Mouse (Mus musculus) bone marrow, adult 2 months (tissue): ENCODE results near the gene Fmnl2. TPM values are rescaled to one million over a fixed set of nuclear protein-coding genes. Genes with fewer than 3 reads are reported as not detected.

ENCODE experiments used
- H3K27ac ChIP-seq: fragments of 200-500 bp; 2 replicates; pipeline ENCODE4 v1.5.1; 2012; ENCODE audit warnings: low read depth, mild to moderate bottlenecking, control low read depth, inconsistent platforms, low read length; ENCODE audit not compliant: control insufficient read depth, poor library complexity, insufficient read depth
- H3K4me1 ChIP-seq: fragments of 200-500 bp; 2 replicates; pipeline ENCODE4 v1.6.1; 2011; ENCODE audit warnings: low read length; ENCODE audit not compliant: control insufficient read depth, insufficient read depth
- H3K4me3 ChIP-seq: fragments of 200-500 bp; replicated peaks from 2 replicates; pipeline ENCODE3; 2011; ENCODE audit warnings: mild to moderate bottlenecking, low read depth, low read length, control low read depth; ENCODE audit not compliant: control insufficient read depth
- CTCF ChIP-seq: fragments of 200-500 bp; IDR thresholded peaks from 2 replicates; pipeline ENCODE4 v1.5.1; 2011; ENCODE audit warnings: low read length, control low read depth; ENCODE audit not compliant: control insufficient read depth, insufficient read depth
- POLR2A ChIP-seq: fragments of 200-500 bp; IDR thresholded peaks from 2 replicates; pipeline ENCODE4 v1.6.1; 2011; ENCODE audit warnings: low read depth, mild to moderate bottlenecking, control low read depth, low read length, borderline replicate concordance; ENCODE audit not compliant: control insufficient read depth
- WGBS: fragments of 180-500 bp; shearing (Covaris S2); methylation state at CpG from one replicate; pipeline ENCODE4 v1.1.7; 2018; 5-methylcytosine and 5-hydroxymethylcytosine counted together
- polyA plus RNA-seq: library from polyadenylated mRNA; stranded (reverse); fragments of >200 nt; gene quantifications from 2 replicates; pipeline ENCODE4 v1.2.4, GENCODE M21; 2011; ENCODE audit warnings: low replicate concordance; ENCODE audit not compliant: missing spikeins, insufficient read depth, insufficient read length

The Fmnl2 gene
- polyA plus RNA-seq, 1 experiment, result 9.2 TPM

GRCm38 (mm10) chr2:52831585-52831984, 26.1 kb upstream of the Fmnl2 start:
- Histone ChIP-seq H3K4me1 (no peaks in the 10 kb centered on the region), H3K4me3 (no peak overlapping the region), H3K27ac (no peak overlapping the region)
- no peak for TF ChIP-seq POLR2A
- TF ChIP-seq CTCF, result no peak
- WGBS, result 39% methylated on average over 2 of the region's 2 CpGs

DNA sequence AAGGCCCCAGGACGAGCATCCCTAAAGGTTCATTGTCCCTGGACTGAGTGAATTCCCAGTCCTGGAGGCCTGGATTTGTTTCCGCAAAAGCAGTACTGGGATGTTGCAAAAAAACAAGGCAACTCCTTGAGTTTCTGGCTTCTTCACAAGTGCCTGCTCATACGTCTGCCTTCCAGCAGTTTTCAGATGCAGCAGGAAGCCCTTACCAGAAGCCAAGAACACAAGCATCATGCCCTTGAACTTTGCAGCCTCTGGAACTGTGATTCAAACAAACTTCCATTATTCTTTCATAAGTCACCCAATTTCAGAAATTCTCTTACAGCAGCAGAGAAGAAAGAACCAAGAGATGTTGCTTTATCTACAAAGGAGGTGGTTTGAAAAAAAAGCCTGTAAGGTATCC, 21.9 kb upstream of the Fmnl2 start:
- WGBS, result 75% methylated on average over 3 of the region's 3 CpGs
- H3K4me1 ChIP-seq, result no peaks in the 10 kb centered on the region
- no peak overlapping the region for H3K4me3 ChIP-seq
- TF ChIP-seq CTCF (no peak), POLR2A (no peak)
- H3K27ac ChIP-seq, result no peak overlapping the region

DNA sequence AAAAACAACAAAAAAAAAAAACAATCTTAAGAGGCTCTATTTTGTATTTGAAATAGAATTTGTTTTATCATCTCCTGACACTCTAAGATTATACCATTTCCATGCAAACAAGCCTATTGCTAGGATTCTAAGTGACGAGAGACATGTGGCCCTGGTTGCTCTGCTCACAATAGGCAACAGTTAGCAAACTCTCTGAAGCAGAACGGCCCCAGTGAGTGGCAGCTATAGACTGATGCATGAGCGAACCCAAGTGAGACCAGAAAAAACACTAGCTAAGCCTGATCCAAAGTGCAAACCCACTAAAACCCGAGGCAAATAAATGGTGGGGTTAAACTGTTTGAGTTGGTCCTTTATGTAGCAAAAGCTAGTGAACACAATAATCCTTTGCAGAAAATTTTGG, 18.6 kb upstream of the Fmnl2 start:
- Histone ChIP-seq H3K27ac (no peak overlapping the region), H3K4me1 (no peaks in the 10 kb centered on the region), H3K4me3 (no peak overlapping the region)
- no peak for TF ChIP-seq POLR2A
- TF ChIP-seq CTCF, result no peak
- 66% methylated on average over 4 of the region's 4 CpGs for WGBS

GRCm38 (mm10) chr2:52839868-52840267, 17.8 kb upstream of the Fmnl2 start:
- H3K4me3 ChIP-seq, result no peak overlapping the region
- TF ChIP-seq POLR2A, result no peak
- no peaks in the 10 kb centered on the region for H3K4me1 ChIP-seq
- 88% methylated on average over 3 of the region's 3 CpGs for WGBS
- no peak overlapping the region for H3K27ac ChIP-seq

- no peak overlapping the region for H3K27ac ChIP-seq
- 87% methylated on average over 2 of the region's 2 CpGs for WGBS
- H3K4me1 ChIP-seq, result peaks cover 3% of the 10 kb centered on the region
- no peak overlapping the region for H3K4me3 ChIP-seq
- TF ChIP-seq POLR2A, result no peak
- TF ChIP-seq CTCF, result no peak
These were observed 13.8 kb upstream of the Fmnl2 start for GRCm38 (mm10) chr2:52843861-52844260.

DNA sequence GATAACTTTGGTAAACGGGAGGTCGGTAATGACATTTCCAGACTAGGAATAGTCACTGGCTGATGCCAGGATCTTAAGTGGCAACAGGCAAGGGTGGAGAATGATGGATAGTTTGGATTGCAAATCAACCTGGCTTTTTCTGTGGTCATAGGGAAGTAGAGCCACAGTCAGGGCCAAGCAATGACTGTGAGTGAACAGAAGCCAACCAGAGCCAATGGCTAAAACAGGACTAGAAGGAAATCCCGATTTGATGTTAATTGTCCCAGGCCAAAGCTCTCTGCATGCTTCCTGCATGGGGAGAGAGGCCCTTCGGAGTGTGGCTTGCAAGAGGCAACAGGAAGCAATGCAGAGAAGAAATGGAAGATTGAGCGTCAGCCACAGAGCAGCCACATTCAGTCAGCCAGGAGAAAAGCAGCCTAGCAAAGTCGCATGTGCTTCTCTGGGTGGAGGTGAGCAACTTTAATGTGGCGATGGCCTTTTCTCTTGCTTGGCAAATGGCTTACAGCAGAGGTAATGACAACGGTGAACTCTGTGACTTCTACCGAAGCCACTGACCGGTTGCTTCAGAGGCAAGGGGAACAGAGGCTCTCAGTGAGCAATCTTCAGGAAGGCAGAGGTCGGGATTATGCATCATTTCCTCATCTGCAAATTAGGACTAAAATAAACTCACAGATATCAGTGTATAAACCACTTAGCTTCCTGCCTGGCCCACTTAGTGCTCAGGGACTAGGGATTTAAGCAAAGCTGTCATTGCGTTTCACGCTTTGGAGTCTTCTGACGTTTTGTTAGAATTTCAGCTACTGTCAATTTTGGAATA, 12.5 kb upstream of the Fmnl2 start:
- TF ChIP-seq CTCF, result no peak
- TF ChIP-seq POLR2A, result no peak
- H3K4me3 ChIP-seq, result no peak overlapping the region
- WGBS, result 19% methylated on average over 14 of the region's 14 CpGs
- H3K4me1 ChIP-seq, result peaks cover 3% of the 10 kb centered on the region
- H3K27ac ChIP-seq, result no peak overlapping the region

DNA sequence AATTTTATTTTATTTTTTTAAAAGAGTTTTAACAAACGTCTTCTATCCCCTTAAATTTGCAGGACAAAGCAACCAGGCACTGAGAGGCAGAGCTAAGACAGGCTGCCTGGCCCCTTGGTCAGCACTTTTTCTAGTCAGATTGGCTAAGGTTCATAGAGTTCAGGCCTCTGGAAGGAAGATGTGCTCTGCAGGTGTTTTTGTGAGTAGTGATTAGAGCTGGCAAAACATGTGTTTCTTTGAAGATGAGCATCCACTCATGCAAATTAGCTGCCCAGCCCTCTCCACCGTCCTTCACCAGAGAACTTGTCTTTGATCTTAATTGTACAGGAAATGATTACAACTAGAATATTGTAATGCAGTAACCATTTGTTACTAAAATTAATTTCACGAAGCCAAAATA, 11.2 kb upstream of the Fmnl2 start:
- Histone ChIP-seq H3K27ac (no peak overlapping the region), H3K4me3 (no peak overlapping the region), H3K4me1 (peaks cover 3% of the 10 kb centered on the region)
- no peak for TF ChIP-seq CTCF
- no peak for TF ChIP-seq POLR2A
- WGBS, result 60% methylated on average over 3 of the region's 3 CpGs

GRCm38 (mm10) chr2:52849092-52849491, 8.6 kb upstream of the Fmnl2 start:
- Histone ChIP-seq H3K4me3 (no peak overlapping the region), H3K4me1 (peaks cover 3% of the 10 kb centered on the region), H3K27ac (no peak overlapping the region)
- 67% methylated on average over 3 of the region's 3 CpGs for WGBS
- no peak for TF ChIP-seq POLR2A
- TF ChIP-seq CTCF, result no peak
